Mouse (Mus musculus) hindbrain, embryonic 11.5 days (tissue): Measurements from ENCODE around the gene Aqp11. TPM values are rescaled to one million over a fixed set of nuclear protein-coding genes. Genes with fewer than 3 reads are reported as not detected.

Experiments
- ATAC-seq: fragments of 200-750 bp; cut with Nextera tagmentation; 2 replicates; pipeline ENCODE4 v1.8.0; 2017; ENCODE audit warnings: mild to moderate bottlenecking, moderate TSS enrichment, moderate library complexity; ENCODE audit not compliant: low FRiP score
- DNase-seq: peaks from one replicate; pipeline ENCODE4 v3.0.0-alpha.2; 2015; ENCODE audit warnings: low spot score
- H3K27ac ChIP-seq: fragments of 300-500 bp; sonication (generic); 2 replicates; pipeline ENCODE4 v1.5.1; 2014; ENCODE audit warnings: mild to moderate bottlenecking, low read depth, low read length
- H3K27me3 ChIP-seq: fragments of 300-500 bp; sonication (generic); 2 replicates; pipeline ENCODE4 v1.6.1; 2014; ENCODE audit warnings: mild to moderate bottlenecking, low read length, moderate library complexity, mixed read lengths; ENCODE audit not compliant: control insufficient read depth, insufficient read depth
- H3K36me3 ChIP-seq: fragments of 300-500 bp; sonication (generic); 2 replicates; pipeline ENCODE4 v1.6.1; 2014; ENCODE audit warnings: mild to moderate bottlenecking, low read length, moderate library complexity, mixed read lengths; ENCODE audit not compliant: control insufficient read depth, insufficient read depth
- H3K4me1 ChIP-seq: fragments of 300-500 bp; sonication (generic); replicated peaks from 2 replicates; pipeline ENCODE4 v1.6.1; 2014; ENCODE audit warnings: low read length, mixed read lengths; ENCODE audit not compliant: control insufficient read depth, insufficient read depth
- H3K4me2 ChIP-seq: fragments of 300-500 bp; sonication (generic); replicated peaks from 2 replicates; pipeline ENCODE4 v1.6.1; 2014; ENCODE audit warnings: mild to moderate bottlenecking, low read depth, low read length
- H3K4me3 ChIP-seq: fragments of 300-500 bp; sonication (generic); 2 replicates; pipeline ENCODE4 v1.5.1; 2014; ENCODE audit warnings: low read depth, low read length
- H3K9ac ChIP-seq: fragments of 300-500 bp; sonication (generic); 2 replicates; pipeline ENCODE4 v1.6.1; 2014; ENCODE audit warnings: low read depth, low read length
- H3K9me3 ChIP-seq: fragments of 300-500 bp; sonication (generic); 2 replicates; pipeline ENCODE4 v1.6.1; 2016; ENCODE audit warnings: low read length; ENCODE audit not compliant: control insufficient read depth
- WGBS: fragments of 180-500 bp; shearing (Covaris S2); extraction: QIAGEN DNeasy Blood & Tissue Kit; methylation state at CpG from one replicate; pipeline ENCODE4 v1.1.7; 2014; 5-methylcytosine and 5-hydroxymethylcytosine counted together
- polyA plus RNA-seq: library from polyadenylated mRNA; unstranded; fragments of >200 nt; fragmentation: Nextera tagmentation; extraction: Ambion mirVana; gene quantifications from 2 replicates; pipeline ENCODE4 v1.2.1, GENCODE M21; 2014

The Aqp11 gene
- polyA plus RNA-seq, 1 experiment from 2014 or later = 6.3 TPM

GRCm38 (mm10) chr7:97701106-97701505 lies 37.0 kb downstream of the Aqp11 start:
- no peak overlapping the region for H3K4me2 ChIP-seq
- H3K36me3 ChIP-seq = no peaks in the 10 kb centered on the region
- H3K9ac ChIP-seq = no peak overlapping the region
- H3K4me1 ChIP-seq = no peaks in the 10 kb centered on the region
- WGBS = 90% methylated on average over 6 of the region's 6 CpGs
- no peaks in the 10 kb centered on the region for H3K27me3 ChIP-seq
- no peaks in the 10 kb centered on the region for H3K9me3 ChIP-seq
- no peak overlapping the region for H3K4me3 ChIP-seq
- DNase-seq = no peak
- no peak overlapping the region for H3K27ac ChIP-seq
- no peak for ATAC-seq

- ATAC-seq (no peak), DNase-seq (no peak)
- 93% methylated on average over 4 of the region's 4 CpGs for WGBS
- H3K4me2 ChIP-seq = no peak overlapping the region
- no peak overlapping the region for H3K4me3 ChIP-seq
- no peaks in the 10 kb centered on the region for H3K27me3 ChIP-seq
- no peaks in the 10 kb centered on the region for H3K4me1 ChIP-seq
- H3K9me3 ChIP-seq = no peaks in the 10 kb centered on the region
- no peak overlapping the region for H3K27ac ChIP-seq
- H3K36me3 ChIP-seq = no peaks in the 10 kb centered on the region
- H3K9ac ChIP-seq = no peak overlapping the region
These were observed 37.9 kb downstream of the Aqp11 start for GRCm38 (mm10) chr7:97700173-97700572.

- peak within 1 kb of the TSS; percentile 84 for H3K9ac ChIP-seq
- H3K36me3 ChIP-seq = no peaks in the 10 kb centered on the region
- peak; percentile 94 for DNase-seq
- H3K27ac ChIP-seq = peak within 1 kb of the TSS; percentile 60; the same call in 1 of the 2 replicates
- ATAC-seq = peak; percentile 99
- peak within 1 kb of the TSS; percentile 80 for H3K4me2 ChIP-seq
- H3K27me3 ChIP-seq = no peaks in the 10 kb centered on the region
- H3K9me3 ChIP-seq = no peaks in the 10 kb centered on the region
- H3K4me1 ChIP-seq = no peaks in the 10 kb centered on the region
- peak within 1 kb of the TSS; percentile 95 for H3K4me3 ChIP-seq
- under 1% methylated on average over 63 of the region's 63 CpGs for WGBS
These were observed 41.4 kb downstream of the Aqp11 start, which contains the start of gene Clns1a for GRCm38 (mm10) chr7:97696506-97697254. Clns1a (plus strand) TSS chr7:97696634.

- no peak for DNase-seq
- Histone ChIP-seq H3K36me3 (no peaks in the 10 kb centered on the region), H3K4me3 (peak overlapping the region; percentile 95), H3K27ac (0 out of 2 replicates have a peak overlapping the region, but pooled peaks have one; percentile 33), H3K4me2 (peak overlapping the region; percentile 55), H3K9ac (peak overlapping the region; percentile 66), H3K27me3 (no peaks in the 10 kb centered on the region), H3K4me1 (no peaks in the 10 kb centered on the region), H3K9me3 (no peaks in the 10 kb centered on the region)
- WGBS = 38% methylated on average over 19 of the region's 19 CpGs
- peak; percentile 72 for ATAC-seq
These were observed 42.0 kb downstream of the Aqp11 start for GRCm38 (mm10) chr7:97696133-97696505.

- Histone ChIP-seq H3K4me3 (no peak overlapping the region), H3K36me3 (no peaks in the 10 kb centered on the region), H3K4me1 (no peaks in the 10 kb centered on the region), H3K27ac (no peak overlapping the region), H3K4me2 (no peak overlapping the region), H3K9me3 (no peaks in the 10 kb centered on the region), H3K9ac (no peak overlapping the region), H3K27me3 (no peaks in the 10 kb centered on the region)
- no peak for ATAC-seq
- 95% methylated on average over 1 of the region's 1 CpGs for WGBS
- no peak for DNase-seq
These were observed 42.6 kb downstream of the Aqp11 start for GRCm38 (mm10) chr7:97695441-97695840.

- peaks cover 6% of the 10 kb centered on the region; the same call in 1 of the 2 replicates for H3K36me3 ChIP-seq
- H3K4me1 ChIP-seq = no peaks in the 10 kb centered on the region
- H3K4me2 ChIP-seq = no peak overlapping the region
- no peak overlapping the region for H3K27ac ChIP-seq
- whole genome bisulfite sequencing = 93% methylated on average over 2 of the region's 2 CpGs
- H3K4me3 ChIP-seq = no peak overlapping the region
- H3K9me3 ChIP-seq = no peaks in the 10 kb centered on the region
- ATAC-seq (no peak), DNase-seq (no peak)
- H3K27me3 ChIP-seq = no peaks in the 10 kb centered on the region
- no peak overlapping the region for H3K9ac ChIP-seq
These were observed 50.3 kb downstream of the Aqp11 start for GRCm38 (mm10) chr7:97687831-97688230.

GRCm38 (mm10) chr7:97679239-97679638 lies 58.9 kb downstream of the Aqp11 start:
- ATAC-seq (no peak), DNase-seq (peak; percentile 46)
- no peak overlapping the region for H3K9ac ChIP-seq
- no peak overlapping the region for H3K27ac ChIP-seq
- H3K4me1 ChIP-seq = no peaks in the 10 kb centered on the region
- no peaks in the 10 kb centered on the region for H3K9me3 ChIP-seq
- H3K27me3 ChIP-seq = no peaks in the 10 kb centered on the region
- no peak overlapping the region for H3K4me3 ChIP-seq
- 15% methylated on average over 1 of the region's 1 CpGs for WGBS
- H3K4me2 ChIP-seq = no peak overlapping the region
- H3K36me3 ChIP-seq = 0 out of 2 replicates have a peak, but pooled peaks cover 7% of the 10 kb centered on the region
